Mouse (Mus musculus) testis, postnatal 14 days (tissue): ENCODE measurements around the gene Ston2.
"Not testable (repeated sequence)": the region's sequence is repeated elsewhere in the genome, so short reads cannot be mapped to it uniquely, and the experiment has no call there.

ENCODE experiments used
- DNase-seq: peaks from one replicate; pipeline ENCODE4 v3.0.0; 2021; ENCODE audit warnings: low spot score

Ston2 gene

DNA sequence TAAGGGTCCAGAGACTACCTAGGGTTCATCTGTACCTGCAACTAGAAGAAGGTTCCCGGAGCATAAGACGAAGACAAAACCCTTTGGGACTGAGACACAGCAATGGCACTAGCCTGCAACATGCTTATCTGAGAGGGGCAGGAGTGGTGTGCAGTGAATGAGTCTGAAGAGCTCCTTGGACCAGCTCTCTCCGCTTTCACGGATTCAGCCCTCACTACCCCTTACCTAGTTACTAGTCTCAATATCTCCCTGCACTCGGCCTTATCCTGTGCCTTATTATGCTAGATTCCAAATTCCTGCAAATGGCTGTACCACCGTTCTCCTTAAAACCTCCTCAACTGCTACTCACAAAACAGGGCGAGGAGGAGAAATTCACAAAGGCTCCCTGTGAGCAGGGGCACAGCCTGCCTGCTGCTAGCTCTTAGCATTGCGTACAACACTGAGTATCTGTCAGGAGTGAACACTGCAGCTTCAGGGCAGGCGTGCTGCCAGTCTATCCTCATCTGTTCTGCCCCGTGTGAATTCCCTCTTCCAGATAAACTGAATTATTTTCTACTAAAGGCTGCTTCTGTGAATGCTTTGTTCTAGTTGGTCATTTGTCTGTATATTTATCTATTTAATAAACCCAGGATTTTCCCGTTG, 38.5 kb downstream of the Ston2 start:
- no peak for DNase-seq

DNA sequence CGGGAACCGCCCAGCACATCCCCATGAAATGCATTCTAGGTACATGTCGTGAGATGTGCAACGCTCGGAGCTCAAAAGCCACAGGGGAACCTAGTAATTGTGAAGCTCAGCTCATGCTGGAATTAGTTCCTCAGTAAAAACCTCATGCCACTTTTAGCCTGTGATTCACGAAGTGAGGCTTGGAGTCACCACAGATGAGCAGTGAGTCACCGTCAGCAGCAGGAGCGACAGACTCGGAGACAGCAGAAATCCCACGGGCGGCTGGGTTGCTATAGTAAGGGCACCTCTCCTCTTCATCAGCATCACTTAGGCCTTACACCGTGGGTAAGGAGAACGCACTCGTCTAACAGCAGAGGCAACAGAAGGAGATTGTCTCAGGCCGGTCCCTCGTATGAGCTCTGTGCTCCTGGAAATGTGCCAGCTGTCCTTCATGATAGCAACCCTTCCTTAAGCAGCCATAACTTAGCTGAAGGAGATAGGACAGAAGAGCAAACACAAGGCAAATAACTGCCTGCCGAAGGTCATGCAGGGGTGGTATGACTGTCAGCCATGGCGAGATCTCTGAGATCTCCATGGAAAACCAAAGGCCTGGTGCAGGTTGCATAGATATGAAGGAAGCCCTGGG, 39.8 kb downstream of the Ston2 start:
- DNase-seq, result no peak

DNA sequence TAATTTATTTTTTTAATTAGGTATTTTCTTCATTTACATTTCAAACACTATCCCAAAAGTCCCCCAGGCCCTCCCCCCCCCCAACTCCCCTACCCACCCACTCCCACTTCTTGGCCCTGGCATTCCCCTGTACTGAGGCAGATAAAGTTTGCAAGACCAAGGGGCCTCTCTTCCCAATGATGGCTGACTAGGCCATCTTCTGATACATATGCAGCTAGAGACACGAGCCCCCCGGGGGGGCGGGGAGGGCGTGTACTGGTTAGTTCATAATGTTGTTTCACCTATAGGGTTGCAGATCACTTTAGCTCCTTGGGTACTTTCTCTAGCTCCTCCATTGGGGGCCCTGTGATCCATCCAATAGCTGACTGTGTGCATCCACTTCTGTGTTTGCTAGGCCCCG, 41.3 kb downstream of the Ston2 start:
- DNase-seq, result not testable (repeated sequence)

DNA sequence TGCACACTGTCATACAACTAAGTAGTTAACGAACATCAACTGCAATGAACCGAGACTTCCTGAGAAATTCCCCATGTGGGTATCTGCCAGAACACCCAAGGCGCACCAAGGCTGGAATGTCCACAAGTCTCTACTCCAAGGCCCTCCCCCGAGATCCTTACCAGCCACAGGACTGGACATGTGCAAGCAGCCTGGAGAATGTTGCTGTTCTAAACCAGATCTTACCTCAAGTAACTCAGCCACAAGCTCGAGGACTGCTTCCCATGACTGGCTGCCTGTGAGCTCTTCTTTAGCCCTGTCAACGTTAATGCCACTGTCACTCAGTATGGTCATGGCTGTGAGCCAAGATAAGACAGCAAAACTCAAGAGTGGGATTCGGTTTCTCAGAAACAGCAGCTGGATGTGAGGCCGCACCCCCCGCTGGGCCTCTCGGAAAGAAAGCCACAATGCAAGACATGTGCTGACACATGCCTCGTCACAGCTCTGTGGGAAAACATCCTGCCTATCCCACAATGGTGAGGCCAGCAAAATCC, 42.4 kb downstream of the Ston2 start:
- no peak for DNase-seq

DNA sequence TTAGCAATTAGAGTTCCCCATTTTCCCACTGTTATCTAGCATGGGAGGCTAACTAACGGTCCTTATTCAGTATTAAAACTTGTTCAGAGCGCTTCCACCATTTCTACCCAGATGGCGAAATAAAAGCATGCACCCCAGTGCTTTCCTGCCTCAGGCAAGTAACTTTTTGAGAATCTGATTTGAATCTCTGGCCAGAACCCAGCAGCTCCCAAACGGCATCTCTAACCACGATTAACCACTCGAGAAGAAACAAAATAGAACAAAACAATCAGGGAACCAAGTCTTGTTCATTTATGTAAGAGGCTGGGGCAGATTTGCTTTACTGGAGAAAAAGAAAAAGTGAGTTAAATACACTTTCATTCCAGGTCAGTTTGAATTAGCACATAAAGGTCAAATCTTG, 44.1 kb downstream of the Ston2 start:
- DNase-seq, result no peak

DNA sequence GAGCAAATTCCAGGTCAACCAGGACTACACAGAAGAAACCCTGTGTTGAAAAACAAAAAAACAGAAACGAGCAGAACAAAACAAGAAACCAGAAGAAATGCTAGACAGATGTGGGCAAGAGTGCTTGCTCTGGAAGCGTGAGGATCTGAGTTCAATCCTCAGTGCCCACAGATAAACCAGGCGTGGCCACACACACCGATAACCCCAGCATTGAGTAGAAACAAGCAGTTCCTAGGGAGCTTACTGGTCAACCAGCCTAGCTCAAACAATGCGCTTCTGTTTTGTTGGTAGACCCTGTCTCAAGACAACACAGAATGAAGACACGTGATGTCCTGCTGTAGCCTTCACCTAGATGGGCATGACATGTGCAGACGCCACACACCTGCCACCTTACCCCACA, 45.3 kb downstream of the Ston2 start:
- DNase-seq, result no peak

DNA sequence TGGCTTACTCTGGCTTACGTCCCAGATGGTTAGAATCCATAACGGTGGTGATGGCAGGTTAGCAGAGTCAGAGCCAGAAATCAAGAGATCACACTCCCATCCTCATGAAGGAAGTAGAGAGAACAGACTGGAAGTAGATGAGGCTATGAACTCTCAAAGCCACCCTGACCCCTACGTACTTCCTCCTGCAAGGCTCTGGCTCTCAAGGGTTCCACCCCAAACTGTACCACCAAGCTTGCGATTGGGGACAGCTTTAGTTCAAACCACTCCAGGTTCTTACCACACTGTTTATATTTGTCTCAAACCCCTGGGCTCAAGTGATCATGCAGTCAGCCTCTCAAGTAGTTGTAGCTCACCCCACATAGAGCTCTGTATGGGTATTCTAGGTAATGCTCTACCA, 49.8 kb downstream of the Ston2 start:
- DNase-seq, result no peak

DNA sequence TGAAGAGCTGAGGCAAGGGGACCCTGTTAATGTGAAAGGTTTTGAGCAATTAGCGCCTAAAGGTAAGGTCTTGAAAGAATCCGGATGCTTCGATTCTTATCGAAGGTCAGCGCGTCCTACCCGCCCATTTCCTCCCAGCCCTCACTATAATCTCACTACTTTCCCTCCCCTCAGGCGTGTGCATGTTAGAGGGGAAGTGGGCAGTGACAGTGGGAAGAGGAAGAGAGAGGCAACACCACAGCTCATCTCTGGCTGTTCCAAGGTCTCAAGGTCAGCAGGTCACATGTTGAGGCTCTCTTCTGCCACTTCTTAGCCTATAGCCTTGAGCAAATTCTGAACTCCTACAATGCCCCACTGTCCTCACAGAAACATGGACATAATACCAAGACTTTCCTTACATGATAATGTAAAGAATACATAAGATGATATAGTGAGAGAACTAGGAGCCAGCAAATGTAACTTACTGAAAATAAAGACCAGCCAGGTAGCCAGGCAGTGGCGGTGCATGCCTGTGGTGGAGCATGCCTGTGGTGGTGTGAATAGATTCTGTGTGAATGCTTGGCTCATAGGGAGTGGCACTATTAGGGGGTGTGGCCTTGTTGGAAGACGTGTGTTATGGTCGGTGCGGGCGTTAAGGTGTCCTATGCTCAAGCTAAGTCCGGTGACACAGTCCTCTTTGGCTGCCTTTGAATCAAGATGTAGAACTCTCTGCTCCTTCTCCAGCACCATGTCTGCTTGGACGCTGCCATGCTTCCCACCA, 51.8 kb downstream of the Ston2 start:
- no peak for DNase-seq

DNA sequence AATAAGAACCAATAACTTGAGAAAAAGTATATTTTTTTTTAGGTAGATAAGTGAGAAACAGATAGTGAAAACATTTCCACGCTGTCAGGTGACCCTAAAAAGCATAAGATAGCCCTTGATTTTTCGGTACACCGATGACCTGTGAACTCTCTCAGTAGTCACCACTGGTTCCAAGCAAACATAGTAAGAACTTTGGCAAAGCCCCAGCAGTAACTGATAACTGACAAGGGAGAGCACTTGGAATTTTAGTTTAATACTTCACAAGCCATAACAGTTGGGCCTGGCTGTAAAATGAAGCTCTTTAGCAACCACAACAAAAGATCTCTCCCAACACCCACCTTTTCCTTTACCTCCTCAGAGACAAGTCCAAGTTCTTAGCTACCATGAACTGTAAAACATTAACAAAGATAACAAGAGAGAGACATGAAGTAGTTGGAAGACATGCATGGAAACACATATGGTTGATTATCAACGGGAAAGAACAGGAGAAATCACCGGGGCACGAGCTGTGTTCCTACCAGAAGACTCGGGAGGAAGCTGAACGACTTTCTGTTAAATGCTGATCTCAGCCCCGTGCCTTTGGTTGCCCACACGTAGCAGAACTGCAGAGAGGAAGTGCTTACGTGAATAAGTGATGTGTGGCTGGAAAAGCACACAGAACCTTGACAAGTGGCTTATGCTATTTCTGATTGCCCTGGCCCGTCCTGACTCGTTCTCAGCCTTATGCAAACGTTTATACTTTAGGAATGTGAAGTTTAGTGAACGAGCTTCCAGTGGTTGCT, 53.8 kb downstream of the Ston2 start:
- DNase-seq, result no peak

DNA sequence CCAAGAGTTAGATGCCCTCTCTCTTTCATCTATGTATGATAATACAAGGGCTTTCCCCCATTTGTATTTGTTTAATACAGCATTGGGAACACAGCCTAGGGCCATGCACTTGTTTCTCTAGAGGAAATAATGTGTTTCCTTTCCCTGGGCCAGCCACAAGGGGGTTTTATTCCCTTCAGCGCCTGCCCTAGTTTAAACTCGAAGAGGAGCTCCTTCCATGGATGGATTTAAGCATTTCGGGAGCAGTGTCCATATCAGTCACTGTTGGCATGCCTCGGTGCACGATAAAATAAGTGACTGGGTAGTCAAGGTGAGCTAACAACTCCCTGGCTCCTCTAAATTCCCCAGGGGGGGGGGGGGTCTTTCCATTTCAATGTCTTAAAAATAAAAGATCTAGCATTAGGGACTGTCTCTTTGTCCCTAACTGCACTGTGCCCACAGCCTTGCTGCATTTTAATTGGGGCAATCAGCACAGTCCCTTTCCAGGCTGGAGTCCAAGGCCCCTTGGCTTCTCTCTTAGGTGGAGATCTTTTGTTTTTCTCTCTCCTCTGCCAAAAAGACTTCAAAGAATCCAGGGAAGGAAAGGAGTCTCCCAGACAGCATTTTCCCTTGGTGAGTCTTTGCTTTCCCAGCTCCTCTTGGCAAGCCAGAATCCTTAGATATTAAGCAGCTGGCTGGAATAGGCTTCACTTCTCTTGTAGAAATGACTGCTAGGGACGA, 55.3 kb downstream of the Ston2 start:
- no peak for DNase-seq

DNA sequence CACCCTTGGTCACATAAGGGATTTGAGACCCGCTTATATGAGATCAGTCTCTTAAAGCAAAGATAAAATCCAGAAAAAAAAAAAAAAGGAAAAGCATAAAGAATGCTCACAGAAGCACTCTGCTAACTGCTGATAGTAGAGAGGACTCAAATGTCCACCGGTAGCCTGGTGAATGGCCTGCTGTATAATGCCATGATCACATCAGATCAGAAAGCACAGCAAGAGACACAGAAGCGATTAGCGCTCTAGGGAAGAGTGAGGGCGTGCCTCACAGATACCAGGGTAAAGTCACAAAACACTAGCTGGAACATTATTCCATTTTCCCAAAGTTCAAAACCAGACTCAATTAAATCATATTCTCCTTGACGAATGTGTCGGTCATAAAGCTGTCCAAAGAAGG, 62.0 kb downstream of the Ston2 start:
- DNase-seq, result no peak

DNA sequence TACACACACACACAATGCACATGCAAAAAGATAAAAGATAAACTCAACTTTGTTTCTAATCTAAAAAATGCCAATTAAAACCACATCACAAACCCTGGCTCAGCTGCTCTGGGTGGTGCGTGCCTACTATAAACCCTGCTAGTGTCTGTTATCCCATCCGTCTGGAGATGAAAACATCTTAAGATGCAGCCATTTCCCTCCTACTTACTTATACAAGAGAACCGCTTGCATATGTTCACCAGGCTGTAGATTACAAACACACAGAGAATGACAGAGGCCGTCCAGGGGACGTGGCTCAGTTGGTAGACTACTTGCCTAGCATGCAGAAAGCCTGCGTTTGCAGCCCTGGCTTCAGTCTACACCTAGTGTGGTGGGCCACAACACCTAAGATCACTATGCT, 64.3 kb downstream of the Ston2 start:
- no peak for DNase-seq

DNA sequence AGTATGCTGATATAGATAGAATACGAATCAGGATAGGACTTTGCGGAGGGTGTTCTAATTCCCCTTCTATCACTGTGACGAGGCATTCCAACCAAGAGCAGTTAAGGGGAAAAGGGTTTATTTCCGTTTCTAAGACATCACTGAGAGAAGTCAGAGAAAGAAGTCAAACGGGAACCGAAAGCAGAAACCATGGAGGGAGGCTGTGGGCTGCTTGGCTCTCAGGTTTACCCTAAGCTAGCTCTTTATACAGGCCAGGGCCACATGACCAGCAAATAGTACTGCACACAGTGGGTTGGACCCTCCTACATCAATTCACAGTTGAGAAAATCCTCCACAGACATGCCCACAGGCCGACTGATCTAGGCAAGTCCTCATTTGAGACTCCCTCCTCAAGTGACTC, 69.1 kb downstream of the Ston2 start:
- DNase-seq, result no peak

DNA sequence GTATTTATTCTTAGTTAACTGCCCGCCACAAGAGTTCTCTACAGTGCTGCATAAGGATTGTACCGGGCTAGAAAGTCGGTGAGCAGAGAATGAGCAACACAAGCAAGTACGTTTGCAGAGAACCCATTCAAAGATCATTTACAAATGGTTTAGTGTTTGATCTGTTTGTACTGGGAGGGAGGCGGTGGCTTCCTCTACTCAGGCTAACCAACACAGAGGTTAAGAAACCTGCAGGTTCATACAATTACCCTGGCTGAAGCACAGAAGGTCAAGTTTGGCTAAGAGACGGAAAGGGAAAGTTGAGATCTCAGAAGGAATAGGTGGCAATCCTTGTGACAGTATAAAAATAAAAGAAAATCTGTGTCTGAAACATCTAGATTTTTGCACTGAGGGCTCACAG, 72.5 kb downstream of the Ston2 start:
- DNase-seq, result no peak

DNA sequence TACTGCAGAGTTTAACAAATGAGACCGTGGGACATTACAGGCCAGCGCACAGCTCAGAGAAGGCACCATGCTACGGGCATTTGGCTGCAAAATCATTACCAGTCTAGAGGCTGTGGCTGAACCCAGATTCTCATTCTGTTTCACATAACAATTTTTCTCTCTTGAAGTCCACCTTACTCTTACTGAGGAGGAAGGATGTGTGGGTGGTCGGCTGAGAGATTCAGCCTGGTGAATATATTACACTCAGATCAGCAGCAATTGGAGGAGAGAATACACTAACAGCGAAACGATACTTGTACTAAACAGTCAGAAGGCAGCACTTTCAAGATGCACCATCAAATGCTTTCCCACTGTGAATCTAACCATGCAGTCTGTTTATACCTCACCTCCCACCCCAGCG, 74.8 kb downstream of the Ston2 start:
- no peak for DNase-seq

DNA sequence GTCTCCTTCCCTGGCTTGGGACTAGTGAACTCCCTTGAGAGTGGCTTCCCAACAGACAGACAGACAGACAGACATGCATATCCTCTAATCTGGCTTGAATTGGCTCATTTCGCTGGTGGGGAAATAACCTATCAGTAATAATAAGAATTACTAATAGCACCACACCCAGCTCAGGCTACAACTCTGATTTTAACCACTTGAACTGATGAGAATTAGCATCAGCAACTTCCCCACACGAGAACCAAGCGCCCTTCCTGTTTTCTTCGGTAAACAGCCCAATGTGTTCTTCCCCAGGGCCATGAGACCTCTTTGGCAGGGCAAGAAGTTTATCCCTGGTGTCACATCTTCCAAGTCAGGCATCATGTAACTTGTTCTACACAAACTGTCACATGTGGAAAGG, 76.5 kb downstream of the Ston2 start:
- DNase-seq, result no peak

DNA sequence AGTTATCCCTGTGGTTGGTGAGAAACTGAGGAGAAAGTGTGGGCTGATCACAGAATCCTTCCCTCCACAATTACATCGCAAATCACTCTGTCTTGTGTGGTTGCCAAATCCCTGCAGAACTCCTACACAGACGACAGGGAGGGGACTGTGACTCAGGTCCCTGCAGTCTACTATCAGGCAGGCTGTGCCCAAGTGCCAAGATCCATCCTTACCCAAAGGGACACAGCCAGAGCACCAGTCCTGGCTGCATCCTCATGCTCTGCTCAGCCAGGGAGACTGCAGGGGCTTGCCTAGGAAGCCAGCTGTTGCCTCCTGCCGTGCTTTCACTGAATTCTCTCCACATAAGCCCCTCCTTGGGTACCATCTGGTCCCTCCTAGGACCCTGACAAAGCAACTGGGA, 77.3 kb downstream of the Ston2 start:
- DNase-seq, result no peak

DNA sequence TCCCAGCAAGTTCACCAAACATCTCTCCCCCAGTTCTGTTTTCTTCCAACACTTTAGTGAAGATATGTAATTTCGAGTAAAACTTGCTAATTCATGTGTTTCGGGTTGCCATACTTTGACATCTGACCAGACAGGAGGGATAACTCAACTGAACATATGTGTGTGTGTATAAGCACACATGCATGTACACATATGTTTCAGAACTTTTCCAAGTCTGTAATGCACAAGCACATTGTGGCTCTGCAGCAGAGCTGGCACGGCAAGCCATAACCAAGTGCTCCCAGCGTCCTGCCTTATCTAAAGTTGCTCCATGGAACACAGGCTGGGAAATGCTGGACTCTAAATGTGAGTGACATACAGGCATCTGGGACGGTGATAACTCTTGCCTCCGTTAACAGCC, 78.6 kb downstream of the Ston2 start:
- DNase-seq, result no peak

DNA sequence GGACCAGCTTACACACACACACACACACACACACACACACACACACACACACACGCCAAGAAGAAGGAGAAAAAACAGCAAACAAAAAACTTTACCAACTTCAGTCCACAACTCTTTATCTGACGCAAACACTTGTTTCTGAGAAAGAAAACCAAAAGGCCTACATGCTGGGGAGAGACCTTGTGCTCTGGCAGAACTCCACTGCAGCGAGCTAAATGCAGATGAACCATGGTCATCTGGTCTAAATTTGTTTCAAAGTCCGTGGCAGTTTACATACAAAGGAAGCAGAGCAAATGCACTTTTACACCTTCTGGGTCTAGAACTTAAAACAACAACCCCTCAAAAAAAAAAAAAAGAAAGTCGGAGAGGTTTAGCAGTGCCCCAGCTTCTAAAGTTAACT, 79.0 kb downstream of the Ston2 start:
- no peak for DNase-seq

DNA sequence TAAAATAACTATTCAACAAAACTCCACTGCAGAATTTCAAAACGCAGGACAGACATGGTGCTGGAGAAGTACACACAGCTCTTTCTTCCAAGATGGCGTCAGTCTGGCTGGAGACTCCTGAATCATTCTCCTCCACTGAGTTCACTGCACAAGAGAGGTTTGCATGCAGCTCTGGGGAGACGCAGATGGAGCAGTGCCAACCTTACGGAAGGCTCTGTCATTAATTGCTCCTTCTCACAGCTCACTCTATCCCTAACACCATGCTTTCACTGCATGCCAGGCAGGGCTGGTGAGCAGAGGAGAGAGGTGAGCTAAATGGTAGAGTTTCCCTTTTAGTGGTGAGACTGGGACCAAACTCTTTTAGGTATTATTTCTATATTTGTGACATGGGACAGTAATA, 80.4 kb downstream of the Ston2 start:
- no peak for DNase-seq

DNA sequence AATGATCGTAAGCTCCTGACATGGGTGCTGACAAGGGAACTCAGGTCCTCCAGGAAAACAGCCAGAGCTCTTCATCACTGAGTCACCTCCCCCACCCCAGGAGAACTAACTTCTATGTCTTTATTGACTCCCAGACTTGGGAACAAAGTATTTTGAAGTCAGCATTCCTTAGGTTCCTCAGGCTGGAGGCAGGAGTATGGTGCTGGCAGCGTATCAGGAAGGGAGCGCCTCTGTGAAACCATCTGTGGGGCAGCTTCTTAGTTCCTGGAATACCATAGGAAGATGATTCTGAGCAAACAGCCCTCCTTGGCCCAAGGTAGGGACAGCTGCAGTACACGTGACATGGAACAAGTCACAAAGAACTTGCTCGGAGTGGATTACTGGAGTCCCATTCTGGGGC, 84.7 kb downstream of the Ston2 start:
- DNase-seq, result no peak

DNA sequence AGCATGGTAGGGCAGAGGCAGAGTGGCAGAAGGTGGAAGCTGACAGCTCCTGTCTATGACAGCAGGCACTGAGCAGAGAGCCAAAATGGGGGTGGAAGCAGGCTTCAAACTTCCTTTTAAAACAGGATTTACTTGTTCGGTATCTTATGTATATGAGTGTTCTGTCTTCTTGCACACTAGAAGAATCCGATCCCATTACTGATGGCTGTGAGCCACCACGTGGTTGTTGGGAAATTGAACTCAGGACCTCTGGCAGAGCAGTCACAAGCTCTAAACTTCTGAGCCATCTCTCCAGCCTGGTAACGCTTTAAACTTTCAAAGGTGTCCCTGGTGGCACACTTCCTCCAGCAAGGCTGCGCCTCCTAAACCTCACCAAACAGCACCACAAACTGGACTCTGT, 85.4 kb downstream of the Ston2 start:
- DNase-seq, result no peak
